Mouse (Mus musculus) lung, adult 2 months (tissue): Measurements from ENCODE around the gene B9d2. TPM values are rescaled to one million over a fixed set of nuclear protein-coding genes. Genes with fewer than 3 reads are reported as not detected.
A peak's percentile ranks its signal among the peaks of the same experiment; 100 is the strongest.

Experiments used
- DNase-seq: peaks from one replicate; pipeline ENCODE4 v3.0.0; 2022
- H3K4me1 ChIP-seq: fragments of 200-500 bp; 2 replicates; pipeline ENCODE4 v1.6.1; 2011; ENCODE audit warnings: low read length; ENCODE audit not compliant: control insufficient read depth, insufficient read depth
- H3K4me3 ChIP-seq: fragments of 200-500 bp; replicated peaks from 2 replicates; pipeline ENCODE3; 2011; ENCODE audit warnings: low read depth, mild to moderate bottlenecking, control low read depth, low read length; ENCODE audit errors: extremely low read depth
- CTCF ChIP-seq: fragments of 200-500 bp; IDR thresholded peaks from 2 replicates; pipeline ENCODE4 v1.5.1; 2011; ENCODE audit warnings: mild to moderate bottlenecking, low read length, control low read depth; ENCODE audit not compliant: insufficient read depth
- POLR2A ChIP-seq: fragments of 200-500 bp; IDR thresholded peaks from 2 replicates; pipeline ENCODE4 v1.6.1; 2011; ENCODE audit warnings: low read depth, mild to moderate bottlenecking, control low read depth, low read length, borderline replicate concordance; ENCODE audit errors: extremely low read depth
- WGBS: fragments of 180-500 bp; shearing (Covaris S2); methylation state at CpG from one replicate; pipeline ENCODE4 v1.1.7; 2018; 5-methylcytosine and 5-hydroxymethylcytosine counted together
- polyA plus RNA-seq: library from polyadenylated mRNA; depleted of rRNA; stranded (reverse); fragments of >200 nt; gene quantifications from 2 replicates; pipeline ENCODE4 v1.2.3, GENCODE M21; 2012

B9d2 gene
- polyA plus RNA-seq, 1 experiment = 53.4 TPM

- TF ChIP-seq POLR2A (peak; percentile 12; the same call in 1 of the 2 replicates), CTCF (no peak)
- Histone ChIP-seq H3K4me3 (no peak overlapping the region), H3K4me1 (peaks cover 29% of the 10 kb centered on the region)
- no peak for DNase-seq
- 8% methylated on average over 7 of the region's 7 CpGs for WGBS
These were observed 30.0 kb downstream of the B9d2 start for GRCm38 (mm10) chr7:25710519-25711130.

- no peak for TF ChIP-seq CTCF
- no peak for TF ChIP-seq POLR2A
- peaks cover 25% of the 10 kb centered on the region for H3K4me1 ChIP-seq
- WGBS = 65% methylated on average over 5 of the region's 5 CpGs
- no peak for DNase-seq
- no peak overlapping the region for H3K4me3 ChIP-seq
These were observed 30.6 kb downstream of the B9d2 start for GRCm38 (mm10) chr7:25711165-25711564.

- Histone ChIP-seq H3K4me3 (no peak overlapping the region), H3K4me1 (peaks cover 22% of the 10 kb centered on the region)
- 43% methylated on average over 7 of the region's 7 CpGs for WGBS
- no peak for DNase-seq
- TF ChIP-seq CTCF (no peak), POLR2A (no peak)
These were observed 31.2 kb downstream of the B9d2 start for GRCm38 (mm10) chr7:25711731-25712197.

- DNase-seq = no peak
- WGBS = 87% methylated on average over 9 of the region's 9 CpGs
These were observed 32.2 kb downstream of the B9d2 start for GRCm38 (mm10) chr7:25712801-25713200.

GRCm38 (mm10) chr7:25714581-25714980 is 34.0 kb downstream of the B9d2 start:
- no peak for DNase-seq
- TF ChIP-seq POLR2A (no peak), CTCF (no peak)
- Histone ChIP-seq H3K4me1 (peaks cover 20% of the 10 kb centered on the region), H3K4me3 (no peak overlapping the region)
- WGBS = 93% methylated on average over 8 of the region's 8 CpGs

More at GRCm38 (mm10) chr7:25712801-25713200, 32.2 kb downstream of the B9d2 start:
- peaks cover 15% of the 10 kb centered on the region for H3K4me1 ChIP-seq
- TF ChIP-seq POLR2A (no peak), CTCF (no peak)
- no peak overlapping the region for H3K4me3 ChIP-seq

- WGBS = 95% methylated on average over 22 of the region's 22 CpGs
- no peak overlapping the region for H3K4me3 ChIP-seq
- no peak for DNase-seq
- H3K4me1 ChIP-seq = peaks cover 10% of the 10 kb centered on the region
- no peak for TF ChIP-seq CTCF
- TF ChIP-seq POLR2A = no peak
These were observed 35.2 kb downstream of the B9d2 start for GRCm38 (mm10) chr7:25715731-25716271.

GRCm38 (mm10) chr7:25717478-25717877 is 36.9 kb downstream of the B9d2 start:
- 93% methylated on average over 3 of the region's 3 CpGs for WGBS
- TF ChIP-seq POLR2A (no peak), CTCF (no peak)
- H3K4me1 ChIP-seq = peaks cover 9% of the 10 kb centered on the region
- no peak for DNase-seq
- no peak overlapping the region for H3K4me3 ChIP-seq

GRCm38 (mm10) chr7:25718788-25719417 is 38.3 kb downstream of the B9d2 start, which contains the start of gene Ccdc97:
TSS of gene Ccdc97 (minus strand) at chr7:25719088.
- WGBS = 3% methylated on average over 32 of the region's 32 CpGs
- H3K4me1 ChIP-seq = peaks cover 9% of the 10 kb centered on the region
- peak within 1 kb of the TSS; percentile 79 for H3K4me3 ChIP-seq
- TF ChIP-seq POLR2A = peak; percentile 81; the same call in 1 of the 2 replicates
- TF ChIP-seq CTCF = no peak
- DNase-seq = peak; percentile 90

- TF ChIP-seq CTCF (peak; percentile 99), POLR2A (no peak)
- Histone ChIP-seq H3K4me3 (no peak overlapping the region), H3K4me1 (peaks cover 9% of the 10 kb centered on the region)
- WGBS = 52% methylated on average over 10 of the region's 10 CpGs
- peak; percentile 82 for DNase-seq
These were observed 39.4 kb downstream of the B9d2 start for GRCm38 (mm10) chr7:25719761-25720610.
